Mouse (Mus musculus) liver, adult 2 months (tissue): Measurements from ENCODE around the gene Ldlrad3. TPM values are rescaled to one million over a fixed set of nuclear protein-coding genes. Genes with fewer than 3 reads are reported as not detected.

Experiments
- DNase-seq: peaks from one replicate; pipeline ENCODE4 v3.0.0-alpha.2; 2011; ENCODE audit warnings: low read depth, low spot score; ENCODE audit errors: extremely low read depth
- H3K27ac ChIP-seq: fragments of 200-500 bp; replicated peaks from 2 replicates; pipeline ENCODE4 v1.5.1; 2012; ENCODE audit warnings: low read depth, mild to moderate bottlenecking, control low read depth, inconsistent platforms, low read length; ENCODE audit not compliant: insufficient read depth
- H3K27me3 ChIP-seq: fragments of 200-500 bp; 2 replicates; pipeline ENCODE4 v1.6.1; 2012; ENCODE audit warnings: mild to moderate bottlenecking, moderate library complexity, low read length, inconsistent platforms; ENCODE audit not compliant: control insufficient read depth, insufficient read depth
- H3K36me3 ChIP-seq: fragments of 200-500 bp; 2 replicates; pipeline ENCODE4 v1.6.1; 2012; ENCODE audit warnings: low read length, inconsistent platforms; ENCODE audit not compliant: control insufficient read depth, insufficient read depth
- H3K4me1 ChIP-seq: fragments of 200-500 bp; 2 replicates; pipeline ENCODE4 v1.6.1; 2011; ENCODE audit warnings: low read length; ENCODE audit not compliant: control insufficient read depth, insufficient read depth
- H3K4me3 ChIP-seq: fragments of 200-500 bp; 2 replicates; pipeline ENCODE4 v1.5.1; 2011; ENCODE audit warnings: low read depth, mild to moderate bottlenecking, control low read depth, low read length, moderate library complexity; ENCODE audit not compliant: insufficient read depth
- H3K79me2 ChIP-seq: fragments of 200-500 bp; 2 replicates; pipeline ENCODE4 v1.6.1; 2012; ENCODE audit warnings: inconsistent platforms, mild to moderate bottlenecking, low read length, moderate library complexity; ENCODE audit not compliant: control insufficient read depth, insufficient read depth
- H3K9ac ChIP-seq: fragments of 200-500 bp; 2 replicates; pipeline ENCODE4 v1.6.1; 2012; ENCODE audit warnings: low read depth, mild to moderate bottlenecking, control low read depth, inconsistent platforms, low read length
- CTCF ChIP-seq: fragments of 200-500 bp; IDR thresholded peaks from 2 replicates; pipeline ENCODE4 v1.5.1; 2011; ENCODE audit warnings: low read depth, low read length, control low read depth
- POLR2A ChIP-seq: fragments of 200-500 bp; IDR thresholded peaks from 2 replicates; pipeline ENCODE4 v1.6.1; 2011; ENCODE audit warnings: low read length, control low read depth; ENCODE audit not compliant: insufficient read depth; ENCODE audit errors: extremely low read depth
- WGBS: fragments of 180-500 bp; shearing (Covaris S2); methylation state at CpG from one replicate; pipeline ENCODE4 v1.1.7; 2018; 5-methylcytosine and 5-hydroxymethylcytosine counted together
- polyA plus RNA-seq: library from polyadenylated mRNA; depleted of rRNA; stranded (reverse); fragments of >200 nt; gene quantifications from 2 replicates; pipeline ENCODE4 v1.2.3, GENCODE M21; 2012
- total RNA-seq: library from RNA; depleted of rRNA; stranded (reverse); fragments of >200 nt; gene quantifications from 2 replicates; pipeline ENCODE4 v1.2.3, GENCODE M21; 2014

The Ldlrad3 gene
- total and polyA plus RNA-seq, 2 experiments: 2.8 to 4.5 TPM

GRCm38 (mm10) chr2:102202211-102202770, 16.1 kb upstream of the Ldlrad3 start:
- Histone ChIP-seq H3K4me1 (no peaks in the 10 kb centered on the region), H3K9ac (no peak overlapping the region), H3K4me3 (no peak overlapping the region), H3K27me3 (no peaks in the 10 kb centered on the region), H3K79me2 (no peaks in the 10 kb centered on the region), H3K27ac (no peak overlapping the region), H3K36me3 (no peaks in the 10 kb centered on the region)
- TF ChIP-seq POLR2A (no peak), CTCF (no peak)
- WGBS: 27% methylated on average over 2 of the region's 2 CpGs
- DNase-seq: no peak

- WGBS: 36% methylated on average over 13 of the region's 14 CpGs
- H3K27ac ChIP-seq: no peak overlapping the region
- H3K36me3 ChIP-seq: no peaks in the 10 kb centered on the region
- H3K4me1 ChIP-seq: no peaks in the 10 kb centered on the region
- no peaks in the 10 kb centered on the region for H3K79me2 ChIP-seq
- H3K9ac ChIP-seq: no peak overlapping the region
- no peak for TF ChIP-seq CTCF
- no peak for TF ChIP-seq POLR2A
- H3K4me3 ChIP-seq: no peak overlapping the region
- no peaks in the 10 kb centered on the region for H3K27me3 ChIP-seq
- DNase-seq: peak; percentile 82
Measured at GRCm38 (mm10) chr2:102201198-102201948, 15.2 kb upstream of the Ldlrad3 start.

GRCm38 (mm10) chr2:102197332-102197731, 11.1 kb upstream of the Ldlrad3 start:
- Histone ChIP-seq H3K4me3 (no peak overlapping the region), H3K36me3 (no peaks in the 10 kb centered on the region), H3K27me3 (peaks cover 2% of the 10 kb centered on the region; the same call in 1 of the 2 replicates), H3K4me1 (no peaks in the 10 kb centered on the region), H3K79me2 (no peaks in the 10 kb centered on the region), H3K27ac (no peak overlapping the region), H3K9ac (no peak overlapping the region)
- TF ChIP-seq POLR2A (no peak), CTCF (no peak)
- peak; percentile 68 for DNase-seq
- WGBS: 50% methylated on average over 1 of the region's 1 CpGs

- Histone ChIP-seq H3K9ac (no peak overlapping the region), H3K36me3 (no peaks in the 10 kb centered on the region), H3K27me3 (peaks cover 2% of the 10 kb centered on the region; the same call in 1 of the 2 replicates), H3K27ac (no peak overlapping the region), H3K79me2 (no peaks in the 10 kb centered on the region), H3K4me1 (no peaks in the 10 kb centered on the region), H3K4me3 (no peak overlapping the region)
- 83% methylated on average over 8 of the region's 8 CpGs for WGBS
- no peak for TF ChIP-seq POLR2A
- TF ChIP-seq CTCF: no peak
- no peak for DNase-seq
Measured at GRCm38 (mm10) chr2:102196709-102197108, 10.5 kb upstream of the Ldlrad3 start.

GRCm38 (mm10) chr2:102195494-102195893, 9.3 kb upstream of the Ldlrad3 start:
- TF ChIP-seq POLR2A (no peak), CTCF (no peak)
- no peaks in the 10 kb centered on the region for H3K36me3 ChIP-seq
- H3K27ac ChIP-seq: no peak overlapping the region
- H3K9ac ChIP-seq: no peak overlapping the region
- peaks cover 2% of the 10 kb centered on the region; the same call in 1 of the 2 replicates for H3K27me3 ChIP-seq
- no peaks in the 10 kb centered on the region for H3K4me1 ChIP-seq
- H3K4me3 ChIP-seq: no peak overlapping the region
- no peak for DNase-seq
- WGBS: 98% methylated on average over 4 of the region's 4 CpGs
- H3K79me2 ChIP-seq: no peaks in the 10 kb centered on the region

- TF ChIP-seq CTCF: no peak
- TF ChIP-seq POLR2A: no peak
- Histone ChIP-seq H3K4me3 (no peak overlapping the region), H3K4me1 (no peaks in the 10 kb centered on the region), H3K36me3 (no peaks in the 10 kb centered on the region), H3K9ac (no peak overlapping the region), H3K79me2 (no peaks in the 10 kb centered on the region), H3K27me3 (peaks cover 2% of the 10 kb centered on the region; the same call in 1 of the 2 replicates), H3K27ac (no peak overlapping the region)
- WGBS: 71% methylated on average over 4 of the region's 4 CpGs
- DNase-seq: no peak
Measured at GRCm38 (mm10) chr2:102194247-102194646, 8.1 kb upstream of the Ldlrad3 start.
